Mouse (Mus musculus) natural killer cell, adult 2 months (primary cell): ENCODE data around the gene Mttp.

Experiments
- DNase-seq, 2 experiments: peaks; one replicate each; pipeline ENCODE4 v3.0.0; 2022; ENCODE audit warnings: low spot score in 2 of 2

Gene Mttp

DNA sequence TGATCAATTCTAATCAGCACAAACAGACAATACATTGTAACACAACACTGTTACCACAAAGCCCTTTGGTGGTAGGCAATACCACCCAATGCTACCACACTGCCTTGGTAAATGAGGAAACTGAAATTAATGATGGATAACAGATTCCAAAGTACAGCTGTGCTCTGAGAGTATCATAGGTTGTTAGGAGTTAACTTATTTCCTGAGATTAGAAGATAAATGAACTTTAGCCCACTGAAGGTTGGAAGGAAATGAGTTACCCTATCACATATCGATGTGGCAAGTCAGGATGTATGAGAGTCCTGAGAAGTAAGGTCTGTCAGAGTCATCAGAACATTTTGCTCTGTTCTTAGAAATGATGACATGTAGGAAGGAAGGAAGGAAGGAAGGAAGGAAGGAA is 10.2 kb downstream of the Mttp start:
- DNase-seq: no peak

DNA sequence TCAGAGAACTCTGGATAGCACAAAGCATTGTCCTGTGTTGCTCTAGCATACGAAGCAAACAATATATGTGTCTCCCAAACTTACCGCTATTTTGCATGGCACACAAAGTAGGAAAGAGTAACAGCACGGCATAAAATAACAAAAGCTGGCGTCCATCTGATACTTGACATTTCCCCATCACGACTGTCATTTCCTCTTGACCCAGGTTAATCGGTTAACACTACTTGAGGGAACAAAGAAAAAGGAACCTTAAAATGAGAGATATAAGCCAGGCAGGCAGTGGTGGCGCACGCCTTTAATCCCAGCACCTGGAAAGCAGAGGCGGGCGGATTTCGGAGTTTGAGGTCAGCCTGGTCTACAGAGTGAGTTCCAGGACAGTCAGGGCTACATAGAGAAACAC is 10.9 kb downstream of the Mttp start:
- DNase-seq: no peak

DNA sequence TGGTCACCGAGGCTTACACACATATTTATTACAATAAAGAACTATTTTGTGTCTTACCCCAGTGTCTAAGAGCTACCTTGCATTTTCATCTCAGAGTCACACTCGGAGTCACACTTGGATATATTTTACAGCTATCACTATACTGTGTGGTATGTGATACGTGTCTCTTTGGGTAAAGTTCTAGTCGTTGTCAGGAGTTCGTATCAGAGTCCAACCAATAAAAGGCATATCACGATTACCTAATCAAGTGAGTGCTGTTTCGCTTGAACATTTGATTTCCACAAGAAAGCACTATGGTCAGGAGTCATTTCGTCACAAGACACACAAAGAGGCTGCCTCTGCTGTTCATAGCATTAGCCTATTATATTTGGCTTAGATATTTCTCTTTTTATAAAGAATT is 11.3 kb downstream of the Mttp start:
- no peak for DNase-seq

DNA sequence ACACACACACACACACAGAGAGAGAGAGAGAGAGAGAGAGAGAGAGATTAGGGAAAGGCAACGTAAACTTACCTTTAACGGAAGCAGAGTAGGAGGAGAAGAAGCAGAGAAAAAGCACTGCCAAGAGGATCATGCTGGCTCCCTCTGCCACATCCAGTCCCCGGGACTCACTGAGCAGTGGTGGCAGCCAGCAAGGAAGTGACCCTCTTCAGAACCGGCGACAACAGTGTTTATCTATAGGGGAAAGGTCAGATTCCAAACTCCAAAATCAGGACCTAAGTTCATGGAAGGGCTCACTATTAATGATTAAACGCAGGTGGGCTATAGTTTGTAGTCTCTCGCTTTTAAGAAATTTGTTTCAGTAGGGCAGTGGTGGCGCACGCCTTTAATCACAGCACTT is 13.6 kb downstream of the Mttp start:
- no peak for DNase-seq

DNA sequence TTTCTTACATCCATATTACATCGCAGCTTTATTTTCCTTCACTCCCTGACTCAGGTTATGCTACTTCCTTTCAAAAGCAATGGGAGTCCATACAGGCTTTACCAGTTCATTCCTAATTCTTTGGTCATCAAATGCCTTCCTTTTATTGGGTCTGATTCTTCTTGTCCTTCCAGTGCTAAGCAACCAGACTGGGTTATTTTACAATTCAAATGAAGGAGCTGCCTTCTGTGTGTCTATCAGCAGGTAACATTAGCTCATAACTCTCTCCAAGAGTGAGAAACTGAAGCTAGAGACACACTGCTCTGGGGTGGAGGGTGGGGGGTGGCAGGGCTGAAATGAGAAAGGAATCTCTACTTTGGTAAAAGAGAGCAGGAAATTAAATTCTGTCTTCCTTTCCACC is 14.1 kb downstream of the Mttp start:
- DNase-seq: no peak

DNA sequence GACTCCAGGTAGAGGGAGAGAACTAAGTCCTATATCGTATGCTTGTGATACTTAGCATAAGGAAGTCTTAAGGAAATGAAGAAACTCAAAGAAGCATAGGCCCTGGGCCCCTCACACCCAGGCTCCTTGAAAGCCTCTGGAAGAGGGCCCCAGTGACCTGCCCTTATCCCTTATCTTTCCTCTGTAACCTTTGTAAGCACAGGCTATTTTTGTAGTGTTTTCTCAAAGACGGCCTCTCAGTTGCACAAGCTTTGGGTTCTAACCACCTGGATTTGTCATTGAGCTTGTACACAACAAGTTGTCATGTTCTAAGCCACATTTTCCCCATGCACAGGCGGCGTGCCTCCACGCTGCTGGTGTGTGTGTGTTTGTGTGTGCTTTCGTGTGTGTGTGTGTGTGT is 15.7 kb downstream of the Mttp start:
- DNase-seq: no peak

DNA sequence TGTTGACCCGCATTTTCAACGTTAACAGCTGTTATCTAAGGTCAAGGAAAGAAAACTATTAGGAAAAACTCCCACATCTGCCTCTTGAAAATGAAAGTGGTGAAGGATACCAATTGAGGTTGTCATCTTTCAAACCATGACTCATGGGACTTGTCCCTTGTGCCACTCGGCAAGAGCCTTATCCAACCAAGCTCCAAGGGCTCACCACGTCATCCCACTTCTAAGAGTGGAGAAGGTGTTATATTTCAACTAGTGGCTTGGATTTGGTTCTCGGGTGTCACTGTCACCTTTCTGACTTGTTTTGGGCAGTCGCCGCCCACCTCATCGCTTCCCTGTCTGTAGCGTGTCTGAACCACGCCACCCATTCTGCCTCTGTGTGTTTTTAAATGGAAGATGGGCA is 20.9 kb downstream of the Mttp start:
- no peak for DNase-seq

DNA sequence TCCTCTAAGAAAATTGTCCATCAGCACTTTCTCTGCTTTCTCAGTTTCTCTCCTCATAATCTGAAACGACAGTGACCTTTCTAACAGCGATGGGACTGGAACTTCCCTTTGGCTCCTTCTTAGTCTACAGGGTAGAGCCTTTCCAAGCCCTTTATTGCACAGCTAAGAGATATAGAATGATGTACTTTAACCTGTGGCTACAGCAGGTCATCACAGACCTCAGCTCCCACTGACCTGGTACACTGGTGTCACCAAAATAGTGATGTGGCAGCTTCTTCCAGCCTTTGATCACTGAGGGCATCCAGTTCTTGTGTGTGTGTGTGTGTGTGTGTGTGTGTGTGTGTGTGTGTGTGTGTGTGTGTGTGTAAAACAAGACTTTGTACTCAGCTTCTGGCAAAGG is 23.3 kb downstream of the Mttp start:
- no peak for DNase-seq

DNA sequence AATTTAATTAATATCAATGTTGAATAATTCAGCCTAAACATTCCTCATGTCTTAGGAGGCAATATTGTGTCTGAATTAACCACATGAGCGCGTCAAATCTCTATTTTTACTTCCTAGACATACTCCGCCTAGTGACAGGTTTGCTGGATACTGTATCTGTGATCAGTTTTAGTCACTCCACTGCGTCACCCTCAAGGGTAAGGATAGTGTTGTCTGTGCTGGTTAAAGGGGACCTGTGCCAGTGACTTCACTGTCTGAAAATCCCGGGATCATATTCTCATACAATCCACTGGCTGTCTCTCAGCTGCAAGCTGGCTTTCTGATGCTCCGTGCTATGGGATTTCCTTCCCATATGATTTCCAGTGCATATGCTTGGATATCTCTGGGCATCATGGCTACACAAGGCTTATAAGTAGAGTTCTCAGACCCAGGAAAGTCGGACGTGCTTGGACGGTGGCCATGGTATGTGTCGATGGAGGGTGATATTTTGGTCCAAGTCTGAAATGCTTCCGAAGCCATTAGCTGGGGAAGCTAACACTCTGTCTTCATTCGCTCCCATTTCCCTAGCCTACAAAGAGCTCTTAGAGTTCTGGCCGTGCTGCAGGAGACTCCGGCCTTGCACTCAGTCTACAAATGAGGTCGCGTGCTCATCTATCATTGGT is 25.2 kb downstream of the Mttp start:
- DNase-seq: no peak

DNA sequence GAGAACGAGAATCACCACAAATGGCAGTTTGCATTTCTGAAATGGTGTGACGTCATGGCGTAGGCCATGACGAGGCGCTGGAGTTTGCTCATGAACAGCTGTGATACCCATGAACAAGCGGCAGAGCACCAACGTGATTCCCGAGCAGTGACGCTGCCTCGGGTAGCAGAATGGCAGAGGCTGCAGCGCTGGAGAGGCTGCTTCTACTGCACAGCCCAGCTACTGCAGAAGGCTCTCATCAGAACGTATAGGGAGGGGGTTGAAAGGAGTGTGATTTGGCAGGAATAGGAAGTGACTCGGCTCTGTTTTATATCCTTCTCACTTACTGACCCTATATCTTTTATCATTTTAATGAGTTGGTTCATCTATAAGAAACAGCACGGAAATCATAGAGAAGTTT is 25.9 kb downstream of the Mttp start:
- DNase-seq: no peak

DNA sequence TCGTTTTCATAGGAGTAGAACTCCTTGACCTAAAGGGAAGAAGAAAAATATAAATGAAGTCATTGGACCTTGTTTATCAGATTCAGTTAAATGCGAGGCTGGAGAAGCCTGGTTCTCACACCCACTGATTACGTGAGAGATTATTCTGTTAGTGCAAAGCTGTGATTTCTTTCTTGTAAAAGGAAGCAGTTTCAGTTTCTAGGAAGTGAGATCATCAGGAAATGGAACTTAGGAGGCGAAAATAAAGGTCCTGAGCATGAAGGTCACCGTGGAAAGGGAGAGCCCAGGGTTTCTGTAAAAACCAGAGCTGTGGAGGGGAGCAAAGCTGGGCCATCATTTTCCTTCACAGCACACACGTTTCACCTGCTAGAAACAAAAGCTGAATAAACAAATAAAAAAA is 26.4 kb downstream of the Mttp start:
- DNase-seq: no peak

DNA sequence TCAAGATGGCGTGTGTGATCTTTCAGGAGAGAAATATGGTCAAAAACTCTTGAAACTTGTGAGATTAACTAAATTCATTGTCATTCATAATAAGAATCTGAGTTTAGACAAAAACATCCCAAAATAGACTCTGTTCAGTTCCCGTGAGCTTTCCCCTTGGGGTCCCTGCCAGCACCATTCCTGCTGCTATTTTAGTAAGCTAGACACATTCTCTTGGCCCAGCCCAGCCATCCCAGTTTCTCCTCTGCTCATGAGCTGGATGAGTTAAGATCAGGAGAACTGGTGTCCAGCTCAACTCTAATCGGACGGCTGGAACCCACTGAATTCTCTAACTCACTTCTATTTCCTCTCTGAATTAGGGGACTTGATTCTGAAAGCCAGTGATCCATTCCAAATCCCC is 27.9 kb downstream of the Mttp start:
- DNase-seq: no peak

DNA sequence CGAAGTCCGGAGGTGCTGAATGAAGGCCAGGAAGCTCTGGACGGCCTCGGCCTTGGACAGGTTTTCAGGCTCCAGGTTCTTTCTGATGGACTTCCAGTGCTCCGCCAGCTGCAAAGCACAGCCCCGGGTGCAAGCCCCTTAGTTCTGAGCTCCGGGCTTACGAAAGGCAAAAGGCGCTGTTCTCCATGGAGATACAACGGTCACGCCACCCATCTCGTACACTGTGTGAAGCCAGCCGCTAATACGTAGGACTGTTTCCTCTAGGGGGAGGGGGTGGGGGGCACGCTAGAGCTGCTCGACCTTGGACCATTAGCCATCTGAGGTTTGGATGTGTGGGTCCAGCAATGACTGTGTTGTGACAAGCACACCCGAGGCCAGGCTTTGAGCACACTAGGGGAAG is 30.7 kb downstream of the Mttp start:
- no peak for DNase-seq

DNA sequence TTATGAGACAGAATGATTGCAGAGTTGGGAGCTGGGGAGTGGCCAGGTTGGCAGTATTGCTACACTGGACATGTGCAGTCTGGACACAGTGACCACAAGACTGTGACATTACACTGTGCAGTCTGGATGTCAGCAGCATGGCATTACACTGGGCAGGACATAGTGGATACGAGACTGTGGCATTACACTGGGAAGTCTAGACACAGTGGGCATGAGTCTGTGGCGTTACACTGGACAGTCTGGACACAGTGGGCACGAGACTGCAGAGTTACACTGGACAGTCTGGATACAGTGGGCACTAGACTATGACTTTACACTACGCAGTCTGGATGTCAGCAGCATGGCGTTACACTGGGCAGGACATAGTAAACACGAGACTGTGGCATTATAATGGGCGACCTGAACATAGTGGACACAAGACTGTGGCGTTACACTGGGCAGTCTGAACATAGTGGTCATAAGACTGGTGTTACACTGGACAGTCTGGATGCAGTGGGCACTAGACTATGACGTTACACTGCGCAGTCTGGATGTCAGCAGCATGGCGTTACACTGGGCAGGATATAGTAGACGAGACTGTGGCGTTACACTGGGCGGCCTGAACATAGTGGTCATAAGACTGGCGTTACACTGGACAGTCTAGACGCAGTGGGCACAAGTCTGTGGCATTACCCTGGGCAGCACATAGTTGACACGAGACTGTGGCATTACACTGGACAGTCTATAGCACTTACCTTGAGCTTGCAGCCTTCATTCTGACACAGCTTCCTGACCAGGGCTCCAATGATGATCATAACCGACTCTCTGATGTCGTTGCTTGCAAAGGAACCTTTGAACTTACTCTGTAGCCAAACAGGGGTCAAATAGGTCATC is 33.6 kb downstream of the Mttp start:
- DNase-seq: no peak

DNA sequence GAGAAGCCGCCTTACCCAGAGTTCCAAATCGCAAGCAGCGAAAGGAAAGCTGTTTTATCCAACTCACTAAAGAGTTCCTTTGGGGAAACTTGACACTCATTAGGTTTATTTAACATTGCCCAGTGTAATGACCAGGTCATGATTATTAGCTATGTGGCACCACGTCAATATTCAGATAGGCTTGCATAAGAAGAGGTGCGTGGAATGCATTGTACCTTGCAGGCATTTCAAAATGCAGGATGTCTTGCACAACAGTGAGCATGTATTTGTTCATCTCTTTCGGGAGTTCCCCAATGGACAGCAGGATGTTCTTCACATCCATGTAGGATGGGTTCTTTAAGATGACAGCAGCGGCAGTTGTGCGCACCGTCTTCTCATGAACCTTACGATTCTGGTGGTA is 37.9 kb downstream of the Mttp start:
- no peak for DNase-seq

DNA sequence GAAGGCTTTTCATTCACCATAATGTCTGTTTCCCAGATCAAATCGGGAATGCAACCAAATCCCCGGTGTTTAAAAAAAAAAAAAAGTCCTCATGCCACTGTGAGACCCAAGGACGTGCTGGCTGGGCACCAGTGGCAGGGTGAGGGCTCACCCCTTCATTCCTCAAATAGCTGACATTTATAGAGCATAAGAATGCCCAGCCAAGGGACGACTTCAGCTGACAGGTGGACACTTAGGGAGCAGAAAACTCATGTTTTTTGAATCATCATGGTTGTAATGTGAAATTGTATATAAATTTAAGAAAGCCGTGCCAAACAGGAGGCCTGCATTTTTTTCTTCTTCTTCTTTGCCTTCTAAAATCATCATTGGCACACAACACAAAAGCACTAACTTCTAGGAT is 39.7 kb downstream of the Mttp start:
- no peak for DNase-seq

DNA sequence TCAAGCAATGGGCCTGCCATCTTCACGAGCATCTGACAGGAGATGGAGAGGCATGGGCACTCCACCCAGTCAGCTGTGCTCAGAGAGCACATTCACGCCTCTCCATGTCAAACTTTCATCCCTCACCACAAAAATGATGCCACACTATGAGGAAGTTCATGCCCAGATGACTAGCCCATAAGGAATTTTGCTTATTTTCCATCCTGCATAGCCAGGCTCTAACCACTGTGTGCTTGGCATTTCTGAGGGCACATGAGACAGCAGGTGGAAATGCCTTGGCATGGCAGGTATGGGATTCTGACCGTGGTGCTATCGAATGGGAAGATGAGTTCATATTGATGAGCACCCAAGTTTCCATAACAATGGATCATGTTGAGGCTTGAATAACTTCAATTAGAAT is 41.1 kb downstream of the Mttp start:
- DNase-seq: no peak

DNA sequence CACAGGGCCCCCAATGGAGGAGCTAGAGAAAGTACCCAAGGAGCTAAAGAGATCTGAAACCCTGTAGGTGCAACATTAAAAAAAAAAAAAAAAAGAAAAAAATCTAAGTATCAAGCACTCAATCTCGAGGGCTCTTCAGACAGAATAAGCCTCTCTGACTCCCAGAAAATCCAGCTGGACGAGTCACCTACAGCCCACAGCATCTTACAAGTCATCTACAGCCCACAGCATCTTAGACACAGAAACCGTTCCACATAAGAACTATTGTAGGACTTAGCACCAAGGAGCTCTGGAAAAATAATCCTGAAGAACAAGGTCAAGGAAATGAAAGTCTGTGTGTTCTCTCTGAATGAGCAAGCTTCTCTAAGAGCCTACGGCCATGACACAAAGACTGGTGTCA is 42.8 kb downstream of the Mttp start:
- DNase-seq: no peak

DNA sequence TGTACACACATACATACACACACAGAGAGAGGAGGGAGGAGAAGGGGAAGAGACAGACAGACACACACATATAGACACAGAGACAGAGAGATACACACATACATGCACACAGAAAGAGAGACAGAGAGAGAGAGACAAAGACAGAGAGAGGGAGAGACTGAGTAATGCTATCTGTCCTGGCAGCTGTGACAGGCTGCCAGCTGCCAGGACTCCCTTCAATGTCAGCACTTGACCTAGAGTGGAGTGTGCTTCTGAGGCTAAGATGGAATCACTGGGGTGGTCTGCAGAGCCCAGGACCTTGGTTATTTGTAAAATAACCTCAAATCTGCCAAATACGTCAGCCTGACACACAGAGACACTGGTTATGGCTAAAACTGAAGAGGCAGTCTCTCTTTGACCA is 47.0 kb downstream of the Mttp start:
- no peak for DNase-seq

DNA sequence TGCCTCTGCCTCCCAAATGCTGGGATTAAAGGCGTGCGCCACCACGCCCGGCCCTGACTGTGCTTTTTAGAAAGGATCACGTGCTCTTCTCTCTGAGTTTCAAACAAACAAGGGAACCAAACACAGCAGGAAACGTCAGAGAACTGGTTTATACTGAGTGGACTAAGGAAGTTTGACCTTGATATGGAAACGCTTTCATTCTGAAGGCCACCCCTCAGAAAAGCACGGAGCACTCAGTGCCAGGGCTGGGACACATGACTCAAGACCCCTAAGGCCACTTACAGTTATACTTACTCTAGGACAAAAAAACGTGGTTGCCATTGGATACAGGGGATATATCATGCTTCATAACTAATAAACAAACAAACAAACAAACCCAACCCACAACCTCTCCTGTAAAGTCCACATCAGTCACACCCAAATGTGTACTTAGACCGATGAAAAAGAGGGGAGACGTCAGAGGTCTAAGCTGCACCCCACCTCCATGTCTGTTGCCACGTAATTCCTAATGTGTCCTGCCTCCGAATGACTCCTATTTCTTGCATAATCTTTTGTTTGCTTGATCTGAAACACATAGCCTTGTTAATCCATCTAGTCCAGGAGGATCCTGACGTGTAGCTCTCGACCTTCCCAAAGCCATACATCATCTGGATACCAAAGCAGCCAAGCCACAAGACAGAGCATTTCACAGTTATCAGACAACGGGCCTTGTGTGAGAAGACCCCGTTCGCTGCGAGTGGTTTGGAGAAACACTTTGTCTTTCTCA is 48.3 kb downstream of the Mttp start:
- no peak for DNase-seq

DNA sequence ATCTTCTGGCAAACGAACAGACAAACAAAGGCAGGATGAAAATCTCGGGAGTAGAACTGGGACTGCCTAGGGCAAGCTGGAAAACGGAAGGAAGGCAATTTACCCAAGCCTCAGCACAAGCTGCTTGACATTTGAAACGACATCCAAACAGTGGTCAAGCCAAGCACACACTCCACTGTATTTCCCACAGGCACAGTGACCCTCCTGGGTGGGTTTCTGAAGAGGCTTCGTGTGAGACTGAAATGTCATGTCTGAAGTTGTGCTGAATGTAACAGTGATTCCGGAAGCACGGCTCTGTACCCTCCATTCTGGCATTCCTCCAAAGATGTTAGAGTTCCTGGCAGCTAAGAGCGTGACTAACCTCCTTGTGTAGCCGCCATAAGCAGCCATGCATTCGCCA is 49.0 kb downstream of the Mttp start:
- DNase-seq: no peak

DNA sequence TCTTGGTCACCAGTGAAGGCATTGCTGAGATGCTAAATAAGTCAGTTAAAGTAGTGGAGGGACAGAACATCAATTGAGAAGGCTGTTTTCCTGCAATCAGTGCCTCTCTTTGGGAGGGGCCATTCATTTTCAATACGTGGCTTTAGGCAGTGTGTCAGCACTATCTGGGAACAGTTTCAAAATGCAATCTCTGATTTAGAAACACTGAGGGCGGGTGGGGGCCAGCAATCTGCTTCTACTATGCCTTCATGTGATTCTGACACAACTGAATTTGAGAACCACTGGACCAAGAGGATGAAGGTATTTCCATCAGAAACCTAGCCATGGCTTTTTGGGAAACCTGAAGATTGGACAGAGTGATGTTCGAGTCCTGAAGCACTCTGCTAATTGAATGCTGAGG is 49.5 kb downstream of the Mttp start:
- DNase-seq: no peak

DNA sequence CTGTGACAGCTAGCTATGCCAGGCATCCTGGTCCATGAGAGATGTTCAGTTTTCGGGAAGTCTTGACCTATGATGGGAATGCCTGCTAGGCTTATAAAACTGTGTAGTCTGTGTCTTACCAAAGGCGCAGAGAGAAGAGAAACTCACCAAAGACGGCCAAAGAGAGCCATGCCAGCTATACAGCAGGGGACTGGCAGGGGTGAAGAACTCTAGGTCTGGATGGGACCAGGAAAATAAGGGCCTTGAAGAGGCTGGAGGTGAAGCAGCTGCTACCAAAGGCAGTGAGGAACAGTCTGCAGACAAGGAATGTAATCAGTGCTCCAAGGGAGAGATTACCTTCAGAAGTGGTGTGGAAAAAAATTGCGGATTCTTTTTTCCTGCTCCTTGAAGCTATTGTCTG is 60.9 kb downstream of the Mttp start:
- DNase-seq: no peak
